Mouse (Mus musculus): ENCODE data around the gene Olfr933.

DNA sequence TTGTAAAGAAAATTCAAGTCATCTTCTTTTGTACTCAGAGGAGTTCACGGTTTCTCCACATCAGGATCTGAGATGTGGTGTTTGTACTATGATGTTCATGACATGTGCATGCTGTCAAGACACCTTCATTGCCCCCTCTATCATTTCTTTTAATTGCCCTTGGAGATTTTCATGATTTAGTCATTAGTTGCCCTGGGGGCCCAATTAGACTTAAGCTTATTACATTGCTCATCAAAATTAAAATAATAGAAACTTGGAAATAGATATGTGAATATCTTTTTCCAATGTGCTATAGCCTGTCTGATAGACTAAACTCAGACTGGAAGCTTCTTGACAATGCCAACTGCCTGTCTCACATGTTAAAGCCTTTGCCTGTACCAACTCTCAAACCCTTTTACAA, 51.2 kb downstream of the Olfr933 start, which contains the start of gene Olfr146:
- TF ChIP-seq MAX (IDR thresholded peaks at IDR 0.05): no peak
- no peak for TF ChIP-seq CTCF (IDR thresholded peaks at IDR 0.05; ENCODE audit: control insufficient read depth, insufficient read depth, insufficient read length)
- TF ChIP-seq USF1 (IDR thresholded peaks at IDR 0.05; ENCODE audit: low read depth): no peak
- TF ChIP-seq CEBPB (IDR thresholded peaks at IDR 0.05; ENCODE audit: low read depth): no peak
- TF ChIP-seq MYOG (IDR thresholded peaks at IDR 0.05; ENCODE audit: control insufficient read depth, extremely low read depth, insufficient read length): no peak
- no peak for TF ChIP-seq MYOD1 (IDR thresholded peaks at IDR 0.05; ENCODE audit: control insufficient read depth, insufficient read length, low read depth)

Data from C2C12 (cell line).